Mouse (Mus musculus) right cerebral cortex, adult 18-20 months (tissue): Measurements from ENCODE around the gene Gfra1.

ENCODE experiments used
- DNase-seq: peaks from one replicate; pipeline ENCODE4 v3.0.0; 2022; ENCODE audit warnings: mixed read lengths

Gene Gfra1

DNA sequence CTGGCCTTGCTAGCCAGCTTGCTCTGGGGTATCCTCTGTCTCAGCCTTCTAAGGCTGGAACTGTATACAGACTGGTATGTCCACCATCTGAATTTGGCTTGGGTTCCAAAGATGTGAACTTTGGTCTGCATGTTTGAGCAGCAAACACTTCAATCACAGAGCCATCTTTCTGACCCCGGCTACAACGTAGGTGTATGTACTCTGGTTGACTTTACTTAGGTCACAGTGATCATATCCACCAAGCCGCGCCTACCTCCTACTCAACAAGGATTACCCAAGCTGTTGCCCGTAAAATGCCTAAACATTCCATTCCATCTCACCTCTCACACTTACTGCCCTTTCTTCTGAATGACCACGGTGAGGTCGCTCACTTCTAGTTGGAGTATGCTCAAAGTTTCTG, 14.5 kb downstream of the Gfra1 start:
- no peak for DNase-seq

GRCm38 (mm10) chr19:58438762-58439161, 16.9 kb downstream of the Gfra1 start:
- DNase-seq: no peak

DNA sequence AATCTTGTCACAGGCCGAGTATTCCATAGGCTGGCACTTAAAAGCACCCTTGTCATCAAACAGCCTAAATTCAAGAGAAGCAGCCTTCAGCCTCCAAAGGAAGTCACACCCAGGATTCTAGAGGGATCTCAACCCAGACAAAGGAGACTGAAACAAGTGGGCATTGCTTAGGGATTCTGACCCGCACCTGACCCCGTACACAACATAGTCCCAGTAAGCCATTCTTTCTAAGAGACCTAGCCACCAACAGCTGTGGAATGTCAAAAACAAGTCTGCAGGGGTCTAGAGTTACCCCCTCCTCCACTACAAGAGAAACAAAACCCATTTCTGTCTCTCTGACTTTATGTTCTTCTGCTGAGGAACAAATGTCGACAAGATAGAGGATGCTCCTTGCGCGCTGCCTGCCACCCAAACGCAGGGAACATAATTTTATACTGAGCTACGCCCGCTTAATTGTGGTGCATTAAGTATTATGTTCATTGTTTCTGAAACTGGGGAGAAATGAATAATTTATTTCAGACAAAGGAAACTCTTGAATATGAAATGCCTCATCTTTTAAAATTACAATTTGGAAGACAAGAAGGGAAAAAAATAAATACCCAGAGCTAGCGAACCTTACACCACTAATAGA, 18.2 kb downstream of the Gfra1 start:
- DNase-seq: no peak

DNA sequence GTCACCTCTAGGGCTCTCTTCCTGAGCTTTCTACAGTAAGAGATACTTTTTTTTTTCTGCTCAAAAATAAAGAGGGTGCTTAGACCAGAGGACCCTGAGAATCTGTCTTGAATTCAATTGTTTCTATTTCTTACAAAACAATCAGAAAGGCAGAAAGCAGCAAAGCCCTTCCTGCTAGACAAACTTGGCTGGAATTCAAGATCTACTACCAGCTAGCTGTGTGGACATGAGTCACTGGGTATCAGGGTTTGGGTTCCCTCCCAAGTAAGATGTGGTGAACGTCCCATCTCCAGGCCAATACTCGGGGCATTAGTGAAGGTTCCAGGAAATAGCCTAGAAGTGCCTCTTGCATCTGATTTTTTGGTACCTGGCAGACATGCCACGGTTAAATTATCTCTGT, 18.8 kb downstream of the Gfra1 start:
- no peak for DNase-seq

DNA sequence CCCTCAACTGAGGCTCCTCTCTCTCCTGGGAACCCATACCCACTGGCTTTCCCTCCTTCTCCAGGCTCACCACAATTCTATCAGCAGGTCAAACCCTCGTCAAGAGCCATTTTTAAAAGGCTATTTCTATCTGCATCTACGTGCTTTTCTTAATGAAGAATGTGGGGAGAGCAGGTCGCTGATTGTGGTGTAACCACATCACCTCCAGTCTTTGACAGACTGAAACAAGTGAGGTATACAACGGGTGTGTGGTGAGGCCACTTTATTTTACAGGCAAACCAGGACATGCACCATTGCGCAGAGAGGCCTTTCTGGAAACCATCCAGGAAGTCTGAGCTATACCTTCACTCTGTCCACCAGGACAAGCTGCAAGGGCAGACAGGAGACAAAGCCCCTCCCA, 19.8 kb downstream of the Gfra1 start:
- no peak for DNase-seq

DNA sequence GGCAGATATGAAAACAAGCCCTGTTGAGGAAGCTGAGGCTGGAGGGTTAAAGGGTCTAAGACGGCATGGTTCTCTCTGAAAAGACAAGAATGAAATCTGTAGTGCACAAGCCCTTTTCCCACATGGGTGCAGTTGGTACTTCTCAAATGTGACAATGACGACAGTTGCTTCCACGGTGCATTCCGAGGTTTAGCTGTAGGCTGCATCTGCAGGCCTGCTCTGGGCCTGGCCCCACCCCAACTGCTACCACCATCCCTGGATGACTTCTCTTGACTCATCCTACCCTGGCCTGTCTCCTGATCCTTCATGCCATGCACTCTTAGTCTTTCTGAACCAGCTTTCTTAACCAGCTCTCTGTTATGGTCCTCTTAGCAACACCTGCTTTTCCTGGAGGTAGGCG, 22.9 kb downstream of the Gfra1 start:
- DNase-seq: no peak

- DNase-seq: no peak
Observed at GRCm38 (mm10) chr19:58428546-58428945, 27.2 kb downstream of the Gfra1 start.

GRCm38 (mm10) chr19:58427348-58427747, 28.4 kb downstream of the Gfra1 start:
- no peak for DNase-seq

DNA sequence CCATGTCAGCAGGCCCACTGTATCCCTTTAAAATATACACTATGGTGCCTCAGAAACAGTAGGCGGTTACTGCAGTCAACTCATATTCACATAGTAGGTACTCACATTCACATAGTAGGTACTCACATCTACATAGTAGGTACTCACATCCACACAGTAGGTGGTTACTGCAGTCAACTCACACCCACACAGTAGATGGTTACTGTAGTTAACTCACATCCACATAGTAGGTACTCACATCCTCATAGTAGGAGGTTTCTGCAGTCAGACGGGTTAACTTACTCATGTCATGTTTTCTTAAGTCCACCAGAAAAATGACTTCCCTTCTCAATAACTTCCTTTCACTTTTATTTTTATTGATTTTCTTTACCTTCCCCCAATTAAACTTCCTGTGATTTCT, 30.8 kb downstream of the Gfra1 start:
- no peak for DNase-seq

- no peak for DNase-seq
Observed at GRCm38 (mm10) chr19:58424179-58424578, 31.5 kb downstream of the Gfra1 start.

DNA sequence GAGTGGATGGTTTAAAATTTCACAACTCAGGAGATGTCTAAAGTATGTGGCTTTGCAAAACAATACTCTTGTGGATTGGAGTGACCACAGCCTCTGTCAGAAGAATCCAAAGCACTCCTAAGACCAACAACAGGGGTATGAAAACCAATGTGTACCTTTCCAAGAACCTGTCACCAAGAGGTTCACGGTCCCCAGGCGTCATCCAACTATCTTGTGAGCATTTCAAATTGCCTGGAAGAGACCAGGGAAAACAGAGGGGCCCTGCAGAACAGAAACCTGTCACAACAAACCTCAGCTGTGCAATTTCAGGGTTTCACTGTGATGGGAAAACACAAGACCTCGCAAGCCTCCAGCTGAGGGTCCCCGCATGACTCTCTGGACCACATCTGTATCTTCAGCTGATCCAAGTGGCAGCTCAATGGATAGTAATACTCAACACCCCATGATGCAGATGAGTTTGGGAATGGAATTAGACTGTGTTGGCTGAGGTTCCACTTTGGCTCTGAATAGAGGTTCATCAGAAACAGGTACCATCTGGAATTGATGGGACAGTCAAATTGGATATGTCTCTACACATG, 32.7 kb downstream of the Gfra1 start:
- no peak for DNase-seq

DNA sequence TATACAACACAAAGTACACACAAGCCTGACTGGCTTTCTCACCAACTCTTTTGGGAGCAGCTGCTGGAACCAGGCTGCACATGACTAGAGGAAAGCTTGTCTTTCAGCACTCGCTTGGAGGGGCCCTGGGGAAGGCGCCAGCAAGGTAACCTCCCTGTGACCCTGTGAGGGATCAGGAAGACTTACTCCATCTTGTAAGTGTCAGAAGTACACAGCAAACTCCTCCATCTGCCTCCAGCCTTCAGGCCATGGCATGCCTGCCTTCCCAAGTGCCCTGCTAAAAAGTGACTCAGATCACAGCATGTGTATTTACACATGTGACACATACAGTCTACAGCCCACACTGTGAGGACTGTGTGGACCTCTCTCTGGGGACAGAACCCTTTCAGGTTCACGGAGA, 36.0 kb downstream of the Gfra1 start:
- no peak for DNase-seq

DNA sequence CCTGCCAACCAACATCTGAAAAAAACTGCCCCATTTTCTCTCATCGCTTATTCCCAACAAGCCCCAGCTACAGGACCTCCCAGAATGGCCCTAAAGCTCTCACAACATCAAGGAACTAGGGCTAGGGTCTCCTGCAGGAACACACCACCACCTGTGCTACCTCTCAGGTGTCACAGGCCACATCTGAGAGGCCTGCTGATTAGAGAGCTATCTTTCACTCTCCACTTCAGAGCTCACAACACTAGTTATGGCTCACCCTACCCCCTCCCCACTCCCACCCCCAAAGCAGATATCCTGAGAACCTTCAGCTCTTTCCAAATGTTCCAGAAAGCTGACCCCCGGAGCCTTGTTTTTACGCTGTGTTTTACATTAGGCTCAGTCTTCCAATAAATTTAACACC, 36.4 kb downstream of the Gfra1 start:
- DNase-seq: no peak

DNA sequence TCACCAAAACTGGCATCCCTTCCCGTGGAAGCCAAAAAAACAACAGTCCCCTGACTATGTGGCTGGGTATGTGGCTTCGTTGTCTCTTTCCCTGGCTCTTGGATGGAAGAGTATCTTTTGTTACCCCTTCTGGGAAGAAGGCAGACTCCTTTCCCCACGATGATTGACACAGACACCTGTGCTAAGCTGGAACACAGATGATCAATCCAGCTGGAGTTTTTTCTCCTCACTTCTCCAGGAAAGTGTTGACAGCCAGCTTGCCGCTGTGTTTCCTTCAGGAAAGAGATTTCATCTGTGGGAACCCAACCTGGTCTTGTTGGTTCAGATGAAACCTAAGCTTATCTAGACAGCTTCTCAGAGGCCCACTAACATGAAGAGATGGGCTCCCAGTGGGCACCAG, 40.5 kb downstream of the Gfra1 start:
- no peak for DNase-seq

- DNase-seq: no peak
Observed at GRCm38 (mm10) chr19:58414733-58415132, 41.0 kb downstream of the Gfra1 start.

GRCm38 (mm10) chr19:58413290-58413689, 42.4 kb downstream of the Gfra1 start:
- DNase-seq: peak; percentile 12

GRCm38 (mm10) chr19:58412811-58413210, 42.9 kb downstream of the Gfra1 start:
- DNase-seq: no peak

- no peak for DNase-seq
Observed at GRCm38 (mm10) chr19:58406726-58407125, 49.0 kb downstream of the Gfra1 start.

- DNase-seq: no peak
Observed at GRCm38 (mm10) chr19:58400224-58400623, 55.5 kb downstream of the Gfra1 start.

- DNase-seq: no peak
Observed at GRCm38 (mm10) chr19:58399166-58399565, 56.5 kb downstream of the Gfra1 start.

GRCm38 (mm10) chr19:58396604-58396984, 59.1 kb downstream of the Gfra1 start:
- DNase-seq: no peak

DNA sequence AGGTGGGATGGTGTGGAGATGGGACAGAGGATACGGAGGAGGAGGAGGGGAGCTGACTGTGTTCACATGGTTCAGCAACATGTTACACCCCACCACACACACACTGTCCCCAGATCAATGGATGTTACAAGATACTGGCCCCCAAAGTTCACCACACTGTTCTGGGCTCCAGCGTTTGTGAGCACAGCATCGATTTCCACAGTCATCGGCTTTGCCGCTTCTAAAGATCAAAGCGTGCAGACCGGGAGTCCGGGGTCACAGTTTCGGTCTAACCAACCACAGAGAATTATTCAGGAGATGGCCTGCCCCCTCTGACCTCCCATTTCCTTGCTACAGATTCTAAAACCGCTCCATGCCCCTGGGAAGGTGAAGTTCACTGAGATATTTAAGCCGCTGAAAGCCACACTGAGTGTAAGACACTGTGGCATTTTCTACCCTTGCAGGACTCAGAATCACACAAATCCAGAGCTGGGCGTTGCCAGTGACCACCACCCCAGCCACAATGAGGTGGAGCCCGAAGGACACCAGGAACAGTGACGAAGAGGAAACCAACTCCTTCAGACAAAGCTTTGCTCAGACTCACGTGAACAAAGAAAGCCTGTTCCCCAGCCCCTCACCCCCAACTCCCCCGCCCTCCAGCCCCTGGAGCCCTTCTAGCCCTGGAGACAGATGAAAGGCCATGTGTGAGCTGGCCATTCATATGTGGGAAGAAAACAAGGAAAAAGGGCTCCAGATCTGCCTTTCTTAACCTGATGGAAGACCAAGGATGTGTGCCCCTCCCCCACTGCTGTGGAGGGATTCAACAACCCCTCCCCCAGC, 59.7 kb downstream of the Gfra1 start:
- DNase-seq: no peak

GRCm38 (mm10) chr19:58393121-58393520, 62.6 kb downstream of the Gfra1 start:
- DNase-seq: no peak

DNA sequence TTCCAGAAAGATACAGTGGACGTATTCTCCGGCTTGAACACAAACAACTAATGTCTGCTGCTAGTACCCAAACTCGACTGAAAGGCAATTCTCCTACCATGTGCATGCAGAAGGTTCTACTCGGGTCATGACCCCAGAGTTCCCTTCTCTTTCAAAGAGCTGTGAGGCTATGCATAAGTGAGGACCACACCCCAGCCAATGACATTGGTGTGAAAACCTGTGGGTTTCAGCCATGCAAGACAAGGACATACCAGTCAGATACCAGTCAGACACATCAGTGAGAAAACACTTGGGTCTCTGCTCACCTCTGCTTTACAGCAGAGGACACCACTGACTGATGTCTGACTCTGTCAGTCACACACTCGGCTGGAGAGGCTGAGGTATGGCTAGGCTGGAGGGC, 63.9 kb downstream of the Gfra1 start:
- no peak for DNase-seq
